Mouse (Mus musculus): ENCODE data around the gene Gcnt1.

GRCm38 (mm10) chr19:17406823-17407222 lies 34.2 kb upstream of the Gcnt1 start:
- TF ChIP-seq GATA1 (IDR thresholded peaks at IDR 0.05; ENCODE audit: low read length) (no peak), TAL1 (IDR thresholded peaks at IDR 0.05; ENCODE audit: low read length) (no peak)

All from erythroblast, embryonic 14.5 days (primary cell).